ENCODE assay signal across 15 mouse cellular contexts in genomic region chr10:24406953-24407352, GRCm38 (mm10).
"Had no signal": no experiment of that assay in that cellular context is flagged by ENCODE, and none has a peak within 500 bp of the region (broad histone marks: within the 10 kb centered on the region; RNA-seq: fewer than 3 reads in every experiment).

No protein-coding gene starts in this region.

- H3K4me3 ChIP-seq: left cerebral cortex, adult 2 months; liver, embryonic 13.5 days; neural tube, embryonic 12.5 days; neural tube, embryonic 15.5 days had no signal

- H3K9ac ChIP-seq: liver, embryonic 13.5 days; neural tube, embryonic 12.5 days; neural tube, embryonic 15.5 days had no signal

- H3K4me2 ChIP-seq: liver, embryonic 13.5 days; neural tube, embryonic 12.5 days; neural tube, embryonic 15.5 days had no signal

- H3K27ac ChIP-seq: kidney, postnatal 0 days; left cerebral cortex, adult 2 months; liver, embryonic 13.5 days; neural tube, embryonic 12.5 days; neural tube, embryonic 15.5 days had no signal

- H3K27me3 ChIP-seq: liver, embryonic 13.5 days; neural tube, embryonic 12.5 days; neural tube, embryonic 15.5 days had no signal

- H3K4me1 ChIP-seq: liver, embryonic 13.5 days; neural tube, embryonic 15.5 days had no signal

- H3K9me3 ChIP-seq: liver, embryonic 13.5 days; neural tube, embryonic 12.5 days; neural tube, embryonic 15.5 days had no signal

- H3K36me3 ChIP-seq: liver, embryonic 13.5 days; neural tube, embryonic 12.5 days; neural tube, embryonic 15.5 days had no signal

- DNase-seq: kidney, adult 2 months; kidney, postnatal 25 days; layer of hippocampus, postnatal 36 days; liver, embryonic 13.5 days; lung, adult 2 months; lung, postnatal 14 days; lung, postnatal 4 days; retina, postnatal 1 day; right cerebral cortex, postnatal 25 days; thymus, adult 18-20 months; thymus, postnatal 36 days had no signal
